Mouse (Mus musculus) thymus, postnatal 25 days (tissue): ENCODE data around the gene Mkks.

Source experiments
- DNase-seq: peaks from one replicate; pipeline ENCODE4 v3.0.0; 2022

Mkks gene

DNA sequence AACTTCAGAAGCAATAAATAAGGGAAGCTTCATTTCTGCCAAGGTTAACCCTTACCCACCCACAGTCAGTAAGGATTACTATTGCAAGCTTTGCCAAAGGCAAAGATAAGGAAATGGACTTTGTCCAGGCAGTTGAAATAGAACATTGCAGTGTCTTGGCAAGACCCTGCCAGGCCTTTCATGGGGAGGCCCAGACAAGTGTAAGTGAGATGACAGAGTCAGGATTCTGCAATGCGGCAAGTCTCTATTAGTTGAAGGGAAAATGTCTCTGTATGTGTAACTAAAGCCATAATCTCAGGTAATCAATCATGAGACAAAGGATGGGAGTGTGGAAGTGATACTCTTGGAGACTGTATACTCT lies 56.5 kb downstream of the Mkks start:
- DNase-seq: no peak

DNA sequence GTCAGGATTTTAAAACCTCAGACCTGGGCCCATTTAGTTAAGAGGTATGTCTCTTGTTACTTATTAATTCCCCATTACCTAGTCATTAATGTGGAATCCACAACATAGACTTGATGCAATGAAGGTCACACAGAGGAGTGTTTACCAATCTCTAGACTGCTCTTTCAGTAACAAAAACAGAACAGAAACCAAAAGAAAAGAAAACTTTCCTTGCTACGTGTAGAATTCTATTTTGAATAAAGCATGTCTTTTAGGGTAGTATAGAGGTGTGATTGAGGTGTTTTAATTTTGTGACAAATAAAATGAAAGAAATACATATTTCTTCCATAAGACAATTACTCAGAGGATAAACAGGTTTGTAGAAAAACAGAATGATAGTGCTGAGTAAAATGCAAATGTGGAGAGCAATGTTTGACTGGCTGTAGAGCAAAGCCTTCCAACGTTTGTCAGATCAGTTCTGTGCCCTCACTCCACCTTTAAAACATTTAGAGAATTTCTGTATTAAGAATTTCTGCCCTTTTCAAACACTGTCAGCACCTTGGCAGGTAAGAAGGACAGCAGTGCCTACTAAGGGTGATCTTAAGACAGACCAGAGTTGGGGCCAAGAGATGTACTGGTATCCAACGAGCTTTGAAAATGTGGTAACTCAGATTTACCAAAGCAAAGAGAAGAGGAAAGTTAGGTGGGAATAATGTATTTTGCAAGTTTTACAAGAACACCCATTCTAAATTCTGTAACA lies 57.0 kb downstream of the Mkks start:
- no peak for DNase-seq

DNA sequence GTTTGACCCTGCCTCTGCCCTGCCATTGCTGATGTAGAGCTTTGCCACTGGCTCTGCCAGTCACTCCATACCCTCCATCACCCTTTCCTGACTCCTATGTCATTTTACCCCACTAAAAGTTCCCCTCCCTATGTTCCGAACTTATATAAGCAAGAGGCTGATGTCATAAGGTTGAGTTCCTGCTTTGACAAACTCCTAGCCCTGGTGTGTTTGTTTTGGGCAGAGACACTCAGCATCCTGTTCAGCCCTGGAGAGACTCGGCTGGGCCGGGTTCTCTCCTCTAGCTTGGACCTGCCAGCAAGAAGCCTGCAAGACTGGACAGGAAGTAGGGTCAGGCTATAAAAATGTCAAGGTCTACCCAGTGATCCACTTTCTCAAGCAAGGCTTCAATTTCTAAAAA lies 58.3 kb downstream of the Mkks start:
- DNase-seq: no peak

DNA sequence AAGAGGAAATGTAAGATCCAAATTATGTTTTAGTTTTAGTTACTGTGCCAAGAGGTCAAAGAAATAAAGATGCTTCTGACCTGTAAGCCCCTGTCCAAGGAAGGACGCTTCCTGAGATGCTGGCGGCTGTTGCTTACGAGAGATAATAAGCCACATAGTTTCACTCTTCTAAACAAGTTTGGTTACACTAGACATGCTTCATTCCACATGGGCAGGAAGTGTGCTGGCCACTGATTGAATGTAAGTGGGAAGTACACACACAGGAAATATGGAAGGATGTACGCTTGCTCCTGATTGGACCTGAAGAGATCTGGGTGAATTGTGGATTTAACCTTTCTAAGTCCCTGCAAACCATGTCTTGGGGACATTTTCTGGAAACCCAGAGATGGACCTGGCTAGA lies 63.6 kb downstream of the Mkks start:
- DNase-seq: no peak
